Mouse (Mus musculus) stomach, postnatal 0 days (tissue): ENCODE data around the gene Samd13.

Experiments
- CTCF ChIP-seq: IDR thresholded peaks from 2 replicates; pipeline ENCODE4 v1.5.1; 2016; ENCODE audit warnings: antibody characterized with exemption, low read depth, mild to moderate bottlenecking, moderate library complexity
- EP300 ChIP-seq: optimal IDR thresholded peaks from 2 replicates; pipeline ENCODE3; 2016; ENCODE audit warnings: antibody characterized with exemption

DNA sequence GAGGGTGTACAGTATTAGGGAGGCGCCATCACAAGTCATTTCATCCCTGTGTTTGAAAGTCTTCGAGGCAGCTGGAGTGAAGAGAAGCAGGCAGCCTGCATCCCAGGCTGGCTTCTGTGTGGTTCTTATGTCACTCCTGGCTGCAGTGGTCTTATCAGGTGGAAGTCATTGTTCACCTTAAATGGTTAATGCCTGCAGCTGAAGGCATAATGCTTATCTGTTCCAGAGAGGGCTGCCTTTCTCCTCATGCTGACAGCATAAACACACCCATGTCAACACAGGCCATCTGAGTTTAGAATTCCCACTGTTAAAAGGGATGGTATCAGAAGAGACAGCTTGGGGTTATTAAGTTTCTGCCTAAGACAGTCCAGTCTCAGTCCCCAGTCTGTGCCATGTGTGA lies 84.2 kb downstream of the Samd13 start:
- no peak for TF ChIP-seq CTCF
- no peak for TF ChIP-seq EP300
